Mouse (Mus musculus) neural tube, embryonic 14.5 days (tissue): Measurements from ENCODE around the gene Fxn. TPM values are rescaled to one million over a fixed set of nuclear protein-coding genes. Genes with fewer than 3 reads are reported as not detected.

ENCODE experiments used
- ATAC-seq: fragments of 200-750 bp; cut with Nextera tagmentation; 2 replicates; pipeline ENCODE4 v1.8.0; 2017; ENCODE audit warnings: low read depth, mild to moderate bottlenecking, moderate TSS enrichment, moderate library complexity
- H3K27ac ChIP-seq: fragments of 300-500 bp; sonication (generic); 2 replicates; pipeline ENCODE4 v1.5.1; 2014; ENCODE audit warnings: low read depth, mild to moderate bottlenecking, control low read depth, low read length, moderate library complexity, mixed read lengths
- H3K27me3 ChIP-seq: fragments of 300-500 bp; sonication (generic); 2 replicates; pipeline ENCODE4 v1.6.1; 2014; ENCODE audit warnings: low read length; ENCODE audit not compliant: control insufficient read depth, insufficient read depth
- H3K36me3 ChIP-seq: fragments of 300-500 bp; sonication (generic); 2 replicates; pipeline ENCODE4 v1.6.1; 2014; ENCODE audit warnings: low read length, mixed read lengths; ENCODE audit not compliant: control insufficient read depth, insufficient read depth
- H3K4me1 ChIP-seq: fragments of 300-500 bp; sonication (generic); 2 replicates; pipeline ENCODE4 v1.6.1; 2014; ENCODE audit warnings: low read length; ENCODE audit not compliant: control insufficient read depth, insufficient read depth
- H3K4me2 ChIP-seq: fragments of 300-500 bp; sonication (generic); 2 replicates; pipeline ENCODE4 v1.6.1; 2014; ENCODE audit warnings: mild to moderate bottlenecking, low read depth, low read length, control low read depth
- H3K4me3 ChIP-seq: fragments of 300-500 bp; sonication (generic); 2 replicates; pipeline ENCODE4 v1.5.1; 2014; ENCODE audit warnings: low read depth, low read length, control low read depth, mixed read lengths
- H3K9ac ChIP-seq: fragments of 300-500 bp; sonication (generic); replicated peaks from 2 replicates; pipeline ENCODE4 v1.6.1; 2014; ENCODE audit warnings: low read depth, mild to moderate bottlenecking, control low read depth, low read length, mixed read lengths
- H3K9me3 ChIP-seq: fragments of 300-500 bp; sonication (generic); 2 replicates; pipeline ENCODE4 v1.6.1; 2016; ENCODE audit warnings: low read length; ENCODE audit not compliant: control insufficient read depth
- WGBS: fragments of 180-500 bp; shearing (Covaris S2); extraction: QIAGEN DNeasy Blood & Tissue Kit; methylation state at CpG from one replicate; pipeline ENCODE4 v1.1.7; 2014; 5-methylcytosine and 5-hydroxymethylcytosine counted together
- polyA plus RNA-seq: library from polyadenylated mRNA; unstranded; fragments of >200 nt; fragmentation: Nextera tagmentation; extraction: Ambion mirVana; gene quantifications from 2 replicates; pipeline ENCODE4 v1.2.1, GENCODE M21; 2014

Fxn gene
- polyA plus RNA-seq, result 37.1 and 38.4 TPM in 2 replicates

- Histone ChIP-seq H3K9me3 (no peaks in the 10 kb centered on the region), H3K4me2 (peak within 1 kb of the TSS; percentile 54), H3K9ac (peak within 1 kb of the TSS; percentile 69), H3K4me3 (peak within 1 kb of the TSS; percentile 63), H3K27me3 (no peaks in the 10 kb centered on the region), H3K27ac (peak within 1 kb of the TSS; percentile 72), H3K4me1 (no peaks in the 10 kb centered on the region), H3K36me3 (no peaks in the 10 kb centered on the region)
- WGBS, result 0% methylated on average over 15 of the region's 22 CpGs
- peak; percentile 95 for ATAC-seq
Observed at GRCm38 (mm10) chr19:24280601-24281228, at the start of gene Fxn. Gene Fxn (minus strand): TSS chr19:24280605.

- Histone ChIP-seq H3K27ac (no peak overlapping the region), H3K9me3 (no peaks in the 10 kb centered on the region), H3K4me3 (no peak overlapping the region), H3K36me3 (no peaks in the 10 kb centered on the region), H3K4me2 (no peak overlapping the region), H3K27me3 (no peaks in the 10 kb centered on the region), H3K4me1 (peaks cover 5% of the 10 kb centered on the region; the same call in 1 of the 2 replicates), H3K9ac (no peak overlapping the region)
- no peak for ATAC-seq
- 78% methylated on average over 2 of the region's 2 CpGs for WGBS
Observed at GRCm38 (mm10) chr19:24327921-24328320, 47.5 kb upstream of the Fxn start.

- no peak overlapping the region for H3K9ac ChIP-seq
- no peak overlapping the region for H3K4me3 ChIP-seq
- 25% methylated on average over 1 of the region's 1 CpGs for WGBS
- no peak overlapping the region for H3K27ac ChIP-seq
- no peaks in the 10 kb centered on the region for H3K27me3 ChIP-seq
- H3K4me2 ChIP-seq, result no peak overlapping the region
- H3K9me3 ChIP-seq, result no peaks in the 10 kb centered on the region
- no peak for ATAC-seq
- no peaks in the 10 kb centered on the region for H3K36me3 ChIP-seq
- H3K4me1 ChIP-seq, result peaks cover 5% of the 10 kb centered on the region; the same call in 1 of the 2 replicates
Observed at GRCm38 (mm10) chr19:24326969-24327368, 46.6 kb upstream of the Fxn start.

- no peak overlapping the region for H3K4me3 ChIP-seq
- no peaks in the 10 kb centered on the region for H3K36me3 ChIP-seq
- H3K27ac ChIP-seq, result no peak overlapping the region
- no peaks in the 10 kb centered on the region for H3K27me3 ChIP-seq
- no peak overlapping the region for H3K9ac ChIP-seq
- H3K4me1 ChIP-seq, result peaks cover 5% of the 10 kb centered on the region; the same call in 1 of the 2 replicates
- no peak overlapping the region for H3K4me2 ChIP-seq
- H3K9me3 ChIP-seq, result no peaks in the 10 kb centered on the region
- WGBS, result 86% methylated on average over 6 of the region's 6 CpGs
- ATAC-seq, result no peak
Observed at GRCm38 (mm10) chr19:24325692-24326091, 45.3 kb upstream of the Fxn start.

- Histone ChIP-seq H3K9ac (no peak overlapping the region), H3K4me3 (no peak overlapping the region), H3K36me3 (no peaks in the 10 kb centered on the region), H3K27me3 (no peaks in the 10 kb centered on the region), H3K27ac (no peak overlapping the region), H3K4me2 (no peak overlapping the region), H3K9me3 (no peaks in the 10 kb centered on the region), H3K4me1 (peaks cover 5% of the 10 kb centered on the region; the same call in 1 of the 2 replicates)
- WGBS, result 24% methylated on average over 10 of the region's 10 CpGs
- ATAC-seq, result no peak
Observed at GRCm38 (mm10) chr19:24323841-24324613, 43.6 kb upstream of the Fxn start.

GRCm38 (mm10) chr19:24321900-24322311 lies 41.5 kb upstream of the Fxn start:
- no peak overlapping the region for H3K4me3 ChIP-seq
- peaks cover 3% of the 10 kb centered on the region; the same call in 1 of the 2 replicates for H3K4me1 ChIP-seq
- H3K4me2 ChIP-seq, result no peak overlapping the region
- H3K9ac ChIP-seq, result no peak overlapping the region
- 87% methylated on average over 8 of the region's 8 CpGs for WGBS
- no peaks in the 10 kb centered on the region for H3K36me3 ChIP-seq
- H3K9me3 ChIP-seq, result no peaks in the 10 kb centered on the region
- no peak for ATAC-seq
- H3K27me3 ChIP-seq, result no peaks in the 10 kb centered on the region
- H3K27ac ChIP-seq, result no peak overlapping the region

- 92% methylated on average over 6 of the region's 6 CpGs for WGBS
Observed at GRCm38 (mm10) chr19:24321211-24321899, 41.0 kb upstream of the Fxn start.

GRCm38 (mm10) chr19:24318172-24318571 lies 37.8 kb upstream of the Fxn start:
- H3K9me3 ChIP-seq, result no peaks in the 10 kb centered on the region
- 83% methylated on average over 10 of the region's 10 CpGs for WGBS
- no peak overlapping the region for H3K4me3 ChIP-seq
- no peak for ATAC-seq
- H3K27me3 ChIP-seq, result no peaks in the 10 kb centered on the region
- no peak overlapping the region for H3K4me2 ChIP-seq
- H3K27ac ChIP-seq, result no peak overlapping the region
- H3K36me3 ChIP-seq, result no peaks in the 10 kb centered on the region
- H3K9ac ChIP-seq, result no peak overlapping the region
- 0 out of 2 replicates have a peak, but pooled peaks cover under 1% of the 10 kb centered on the region for H3K4me1 ChIP-seq

More at GRCm38 (mm10) chr19:24321211-24321899, 41.0 kb upstream of the Fxn start:
- Histone ChIP-seq H3K9ac (no peak overlapping the region), H3K36me3 (no peaks in the 10 kb centered on the region), H3K4me2 (no peak overlapping the region), H3K9me3 (no peaks in the 10 kb centered on the region), H3K27me3 (no peaks in the 10 kb centered on the region), H3K4me1 (0 out of 2 replicates have a peak, but pooled peaks cover 2% of the 10 kb centered on the region), H3K4me3 (no peak overlapping the region), H3K27ac (no peak overlapping the region)
- ATAC-seq, result no peak
